Mouse (Mus musculus) heart, embryonic 11.5 days (tissue): ENCODE results near the gene Map4k5. TPM values are rescaled to one million over a fixed set of nuclear protein-coding genes. Genes with fewer than 3 reads are reported as not detected.

ENCODE experiments used
- ATAC-seq: fragments of 200-750 bp; cut with Nextera tagmentation; replicated peaks from 2 replicates; pipeline ENCODE4 v1.8.0; 2017; ENCODE audit warnings: moderate library complexity; ENCODE audit not compliant: insufficient number of reproducible peaks, low FRiP score, low TSS enrichment
- H3K27ac ChIP-seq: fragments of 300-500 bp; sonication (generic); 2 replicates; pipeline ENCODE4 v1.5.1; 2014; ENCODE audit warnings: mild to moderate bottlenecking, low read depth, low read length
- H3K27me3 ChIP-seq: fragments of 300-500 bp; sonication (generic); 2 replicates; pipeline ENCODE4 v1.6.1; 2014; ENCODE audit warnings: mild to moderate bottlenecking, low read length, mixed read lengths; ENCODE audit not compliant: control insufficient read depth, insufficient read depth
- H3K36me3 ChIP-seq: fragments of 300-500 bp; sonication (generic); 2 replicates; pipeline ENCODE4 v1.6.1; 2014; ENCODE audit warnings: mild to moderate bottlenecking, low read length, moderate library complexity, mixed read lengths; ENCODE audit not compliant: control insufficient read depth, insufficient read depth
- H3K4me1 ChIP-seq: fragments of 300-500 bp; sonication (generic); 2 replicates; pipeline ENCODE4 v1.6.1; 2014; ENCODE audit warnings: low read length; ENCODE audit not compliant: control insufficient read depth, insufficient read depth
- H3K4me2 ChIP-seq: fragments of 300-500 bp; sonication (generic); 2 replicates; pipeline ENCODE4 v1.6.1; 2014; ENCODE audit warnings: mild to moderate bottlenecking, moderate library complexity
- H3K4me3 ChIP-seq: fragments of 300-500 bp; sonication (generic); 2 replicates; pipeline ENCODE4 v1.5.1; 2014; ENCODE audit warnings: low read depth, low read length
- H3K9ac ChIP-seq: fragments of 300-500 bp; sonication (generic); 2 replicates; pipeline ENCODE4 v1.6.1; 2014; ENCODE audit warnings: mild to moderate bottlenecking, low read depth, low read length, moderate library complexity
- H3K9me3 ChIP-seq: fragments of 300-500 bp; sonication (generic); replicated peaks from 2 replicates; pipeline ENCODE4 v1.6.1; 2016; ENCODE audit warnings: low read length; ENCODE audit not compliant: control insufficient read depth
- WGBS: fragments of 180-500 bp; shearing (Covaris S2); extraction: QIAGEN DNeasy Blood & Tissue Kit; methylation state at CpG from one replicate; pipeline ENCODE4 v1.1.7; 2014; ENCODE audit not compliant: insufficient replicate concordance; 5-methylcytosine and 5-hydroxymethylcytosine counted together
- polyA plus RNA-seq: library from polyadenylated mRNA; unstranded; fragments of >200 nt; fragmentation: Nextera tagmentation; extraction: Ambion mirVana; gene quantifications from 2 replicates; pipeline ENCODE4 v1.2.1, GENCODE M21; 2014

Gene Map4k5
- polyA plus RNA-seq, 1 experiment from 2014 or later: 32.6 TPM

DNA sequence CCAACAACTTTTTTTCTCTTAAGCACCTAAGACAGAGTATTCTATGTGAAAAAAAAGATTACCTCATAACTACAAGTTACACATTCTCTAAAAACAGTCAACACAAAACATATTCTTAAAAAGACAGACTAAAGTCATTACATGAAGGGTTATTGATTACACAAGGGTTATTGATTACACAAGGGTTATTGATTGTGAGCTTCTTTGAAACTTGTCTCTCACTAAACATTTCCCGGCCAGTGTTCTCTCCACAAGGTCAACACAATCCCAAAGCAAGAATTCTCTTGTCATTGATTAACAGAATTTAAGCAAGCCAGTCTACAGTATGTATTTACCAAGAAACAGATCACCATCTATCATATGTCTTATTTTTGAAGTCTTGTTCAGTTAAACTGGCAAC is 29.1 kb upstream of the Map4k5 start:
- Histone ChIP-seq H3K9ac (no peak overlapping the region), H3K27me3 (no peaks in the 10 kb centered on the region), H3K4me3 (no peak overlapping the region), H3K4me1 (no peaks in the 10 kb centered on the region), H3K4me2 (no peak overlapping the region), H3K36me3 (no peaks in the 10 kb centered on the region), H3K27ac (no peak overlapping the region), H3K9me3 (no peaks in the 10 kb centered on the region)
- no peak for ATAC-seq
- WGBS: 85% methylated on average over 1 of the region's 1 CpGs

- no peak for ATAC-seq
- H3K4me2 ChIP-seq: no peak overlapping the region
- H3K27ac ChIP-seq: no peak overlapping the region
- no peak overlapping the region for H3K9ac ChIP-seq
- no peaks in the 10 kb centered on the region for H3K27me3 ChIP-seq
- H3K4me3 ChIP-seq: no peak overlapping the region
- WGBS: 79% methylated on average over 2 of the region's 2 CpGs
- no peaks in the 10 kb centered on the region for H3K36me3 ChIP-seq
- H3K9me3 ChIP-seq: no peaks in the 10 kb centered on the region
- H3K4me1 ChIP-seq: no peaks in the 10 kb centered on the region
These were observed 24.9 kb upstream of the Map4k5 start for GRCm38 (mm10) chr12:69917870-69918269.

GRCm38 (mm10) chr12:69912737-69913136 is 19.7 kb upstream of the Map4k5 start:
- 79% methylated on average over 7 of the region's 7 CpGs for WGBS
- Histone ChIP-seq H3K27ac (no peak overlapping the region), H3K36me3 (no peaks in the 10 kb centered on the region), H3K9me3 (no peaks in the 10 kb centered on the region), H3K27me3 (0 out of 2 replicates have a peak, but pooled peaks cover 3% of the 10 kb centered on the region), H3K4me3 (no peak overlapping the region), H3K9ac (no peak overlapping the region), H3K4me2 (no peak overlapping the region), H3K4me1 (peaks cover 3% of the 10 kb centered on the region)
- ATAC-seq: no peak

DNA sequence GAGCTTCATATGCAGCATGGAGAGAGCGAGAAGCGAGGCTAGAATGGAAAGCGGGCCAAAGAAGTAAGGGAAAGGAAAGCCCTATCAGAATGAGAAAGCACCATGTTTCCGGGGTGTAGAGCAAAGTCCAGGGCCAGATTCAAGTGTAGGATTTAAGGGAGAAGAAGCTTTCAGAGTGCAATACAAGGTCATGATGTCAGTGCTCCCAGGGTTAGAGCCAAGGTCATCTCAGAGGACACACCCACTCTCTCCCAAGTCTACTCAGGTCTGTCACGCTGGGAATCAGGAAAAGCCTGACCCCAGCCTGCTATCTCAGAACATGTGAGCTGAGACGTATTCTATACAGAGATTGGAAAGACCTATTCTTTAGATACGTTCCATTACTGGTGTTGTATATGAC is 18.9 kb upstream of the Map4k5 start:
- 73% methylated on average over 7 of the region's 7 CpGs for WGBS
- Histone ChIP-seq H3K9ac (no peak overlapping the region), H3K36me3 (no peaks in the 10 kb centered on the region), H3K4me1 (peaks cover 8% of the 10 kb centered on the region), H3K27ac (no peak overlapping the region), H3K4me3 (no peak overlapping the region), H3K4me2 (no peak overlapping the region), H3K9me3 (no peaks in the 10 kb centered on the region), H3K27me3 (0 out of 2 replicates have a peak, but pooled peaks cover 3% of the 10 kb centered on the region)
- no peak for ATAC-seq

GRCm38 (mm10) chr12:69908511-69908900 is 15.5 kb upstream of the Map4k5 start:
- 0 out of 2 replicates have a peak, but pooled peaks cover 3% of the 10 kb centered on the region for H3K27me3 ChIP-seq
- H3K27ac ChIP-seq: no peak overlapping the region
- H3K4me3 ChIP-seq: peak overlapping the region; percentile 43; the same call in 1 of the 2 replicates
- peak overlapping the region; percentile 80 for H3K4me2 ChIP-seq
- no peaks in the 10 kb centered on the region for H3K9me3 ChIP-seq
- peaks cover 8% of the 10 kb centered on the region for H3K4me1 ChIP-seq
- no peak overlapping the region for H3K9ac ChIP-seq
- no peak for ATAC-seq
- 26% methylated on average over 19 of the region's 19 CpGs for WGBS
- H3K36me3 ChIP-seq: no peaks in the 10 kb centered on the region

- ATAC-seq: no peak
- no peak overlapping the region for H3K27ac ChIP-seq
These were observed 14.9 kb upstream of the Map4k5 start for GRCm38 (mm10) chr12:69907667-69908510.

DNA sequence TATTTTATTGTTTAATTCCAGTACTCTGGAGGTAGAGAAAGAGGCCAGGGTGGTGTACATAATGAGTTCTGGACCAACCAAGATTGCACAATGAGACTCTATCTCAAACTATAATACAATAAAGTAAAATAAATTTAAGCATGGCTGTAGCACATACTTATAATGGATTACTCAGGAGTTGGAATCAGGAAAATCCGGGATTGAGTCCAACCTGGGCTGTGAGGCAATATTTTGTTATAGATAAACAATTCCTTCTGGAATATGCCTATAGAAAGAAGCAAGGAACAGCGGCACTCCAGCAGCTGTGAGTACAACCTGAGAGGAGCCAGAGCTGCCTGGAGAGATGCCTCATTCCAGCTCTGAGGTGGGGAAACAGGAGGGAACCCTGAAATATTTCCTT is 12.0 kb upstream of the Map4k5 start:
- 70% methylated on average over 2 of the region's 2 CpGs for WGBS

More at GRCm38 (mm10) chr12:69907667-69908510, 14.9 kb upstream of the Map4k5 start:
- Histone ChIP-seq H3K9me3 (no peaks in the 10 kb centered on the region), H3K9ac (peak overlapping the region; percentile 58), H3K4me3 (peak overlapping the region; percentile 43), H3K27me3 (0 out of 2 replicates have a peak, but pooled peaks cover 3% of the 10 kb centered on the region), H3K4me1 (peaks cover 8% of the 10 kb centered on the region), H3K36me3 (no peaks in the 10 kb centered on the region), H3K4me2 (peak overlapping the region; percentile 80)
- 4% methylated on average over 30 of the region's 30 CpGs for WGBS

DNA sequence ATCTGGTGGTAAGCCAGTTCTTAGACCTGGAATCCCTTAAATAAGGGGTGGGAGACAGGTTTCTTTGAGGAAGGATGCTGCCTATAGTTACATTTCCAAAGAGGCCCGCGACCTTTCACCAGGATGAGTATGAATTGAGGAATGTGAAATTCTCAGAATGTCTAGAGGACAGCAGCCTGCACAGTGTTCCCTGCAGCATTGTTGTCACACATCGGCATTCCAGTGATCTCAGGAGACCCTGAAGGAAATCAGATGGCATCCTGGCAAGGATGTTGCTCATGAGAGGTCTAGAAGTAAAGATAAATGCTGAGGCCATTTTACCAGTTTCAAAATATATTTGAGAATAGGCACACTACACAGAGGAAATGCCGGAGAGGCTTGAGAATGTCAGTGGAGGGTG is 5.1 kb upstream of the Map4k5 start:
- Histone ChIP-seq H3K9ac (no peak overlapping the region), H3K4me3 (no peak overlapping the region), H3K27ac (peak overlapping the region; percentile 35; the same call in 1 of the 2 replicates), H3K4me2 (no peak overlapping the region), H3K9me3 (no peaks in the 10 kb centered on the region), H3K4me1 (peaks cover 2% of the 10 kb centered on the region; the same call in 1 of the 2 replicates), H3K27me3 (no peaks in the 10 kb centered on the region), H3K36me3 (no peaks in the 10 kb centered on the region)
- ATAC-seq: no peak
- WGBS: 42% methylated on average over 4 of the region's 4 CpGs

More for the DNA sequence above, 12.0 kb upstream of the Map4k5 start:
- no peak overlapping the region for H3K27ac ChIP-seq
- H3K4me1 ChIP-seq: peaks cover 8% of the 10 kb centered on the region
- H3K27me3 ChIP-seq: 0 out of 2 replicates have a peak, but pooled peaks cover 3% of the 10 kb centered on the region
- ATAC-seq: no peak
- H3K9me3 ChIP-seq: no peaks in the 10 kb centered on the region
- no peak overlapping the region for H3K9ac ChIP-seq
- no peak overlapping the region for H3K4me3 ChIP-seq
- no peak overlapping the region for H3K4me2 ChIP-seq
- no peaks in the 10 kb centered on the region for H3K36me3 ChIP-seq
